Comparison of ENCODE assay signal across 22 mouse cellular contexts in the genomic region with DNA sequence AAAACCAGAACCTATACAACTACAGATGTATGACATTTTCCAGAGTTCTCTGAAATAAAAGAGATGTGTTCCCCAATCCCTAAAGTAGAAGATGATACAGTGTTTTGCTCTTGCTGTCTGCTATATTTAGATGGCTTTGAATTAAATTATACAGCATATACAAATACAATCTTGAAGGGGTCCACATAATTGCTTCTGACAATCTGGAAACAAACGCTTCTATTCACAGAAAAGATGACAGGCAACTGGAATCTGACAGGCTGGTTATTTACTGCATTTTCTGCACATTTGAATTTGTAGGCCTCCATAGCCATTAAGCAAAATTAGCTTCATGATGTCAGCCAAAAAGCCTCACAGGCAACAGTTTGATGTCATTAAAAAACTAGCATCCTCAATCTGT. TPM values are rescaled to one million over a fixed set of nuclear protein-coding genes. Genes with fewer than 3 reads are reported as not detected.
DNase-seq lines count a peak whose midpoint lies in the region; ATAC-seq lines count a peak whose summit lies in the region.
"Had no signal": no experiment of that assay in that cellular context is flagged by ENCODE, and none has a peak within 500 bp of the region (broad histone marks: within the 10 kb centered on the region; RNA-seq: fewer than 3 reads in every experiment).

No protein-coding gene starts in this region.

- H3K4me1 ChIP-seq in forebrain, embryonic 13.5 days = no peaks in the 10 kb centered on the region
- H3K4me1 ChIP-seq in forebrain, embryonic 11.5 days (replicated peaks; ENCODE audit: control insufficient read depth, insufficient read depth, low read length) = no peaks in the 10 kb centered on the region
- H3K4me1 ChIP-seq: embryonic facial prominence, embryonic 12.5 days; hindbrain, embryonic 15.5 days had no signal

- WGBS in forebrain, embryonic 13.5 days = 69% methylated on average over 1 of the region's 1 CpGs
- WGBS in forebrain, embryonic 11.5 days = 87% methylated on average over 1 of the region's 1 CpGs

- H3K36me3 ChIP-seq in forebrain, embryonic 13.5 days (ENCODE audit: poor library complexity, severe bottlenecking) = no peaks in the 10 kb centered on the region
- H3K36me3 ChIP-seq in forebrain, embryonic 11.5 days (ENCODE audit: control insufficient read depth, insufficient read depth, low read length) = no peaks in the 10 kb centered on the region
- H3K36me3 ChIP-seq: embryonic facial prominence, embryonic 12.5 days; hindbrain, embryonic 15.5 days had no signal

- H3K27ac ChIP-seq in forebrain, embryonic 13.5 days = no peak overlapping the region
- no peak overlapping the region for H3K27ac ChIP-seq in forebrain, embryonic 11.5 days (ENCODE audit: low read depth, low read length)
- H3K27ac ChIP-seq: embryonic facial prominence, embryonic 12.5 days; gastrocnemius, adult 2 months; heart, embryonic 13.5 days; hindbrain, embryonic 15.5 days had no signal

- no peaks in the 10 kb centered on the region for H3K9me3 ChIP-seq in forebrain, embryonic 13.5 days (replicated peaks)
- H3K9me3 ChIP-seq in forebrain, embryonic 11.5 days (ENCODE audit: control insufficient read depth, low read length) = no peaks in the 10 kb centered on the region
- H3K9me3 ChIP-seq: embryonic facial prominence, embryonic 12.5 days; heart, embryonic 13.5 days; hindbrain, embryonic 15.5 days had no signal

- H3K4me2 ChIP-seq in forebrain, embryonic 13.5 days = no peak overlapping the region
- H3K4me2 ChIP-seq in forebrain, embryonic 11.5 days (ENCODE audit: low read depth, low read length, severe bottlenecking) = no peak overlapping the region
- H3K4me2 ChIP-seq: embryonic facial prominence, embryonic 12.5 days; heart, embryonic 13.5 days; hindbrain, embryonic 15.5 days had no signal

- no peak overlapping the region for H3K4me3 ChIP-seq in forebrain, embryonic 13.5 days
- no peak overlapping the region for H3K4me3 ChIP-seq in forebrain, embryonic 11.5 days (ENCODE audit: low read depth, low read length)
- H3K4me3 ChIP-seq: embryonic facial prominence, embryonic 12.5 days; gastrocnemius, adult 2 months; heart, embryonic 13.5 days; hindbrain, embryonic 15.5 days had no signal

- no peaks in the 10 kb centered on the region for H3K27me3 ChIP-seq in forebrain, embryonic 13.5 days
- H3K27me3 ChIP-seq in forebrain, embryonic 11.5 days (ENCODE audit: control insufficient read depth, insufficient read depth, low read length) = no peaks in the 10 kb centered on the region
- H3K27me3 ChIP-seq: CH12.LX; embryonic facial prominence, embryonic 12.5 days; heart, embryonic 13.5 days; hindbrain, embryonic 15.5 days had no signal

- no peak for DNase-seq in forebrain, embryonic 11.5 days (ENCODE audit: low spot score)
- DNase-seq in retina, postnatal 1 day = peak; percentile 47
- DNase-seq in retina, embryonic 14.5 days (ENCODE audit: low spot score) = no peak
- peak; percentile 40 for DNase-seq in brain, embryonic 18.5 days (ENCODE audit: low read depth, low spot score)
- DNase-seq in heart, adult 11 months = no peak
- DNase-seq in spleen, adult 18-20 months = no peak
- DNase-seq in testis, postnatal 10 days (ENCODE audit: low spot score) = no peak
- DNase-seq: adrenal gland, adult 8-10 months; cerebellum, adult 11 months; cerebellum, adult 8-10 months; cerebellum, postnatal 14 days; embryo, embryonic 11 days; gastrocnemius, adult 2 months; gastrocnemius, postnatal 25 days; heart, postnatal 36 days; kidney, adult 8-10 months had no signal

- no peak overlapping the region for H3K9ac ChIP-seq in forebrain, embryonic 13.5 days
- H3K9ac ChIP-seq in forebrain, embryonic 11.5 days (ENCODE audit: low read length) = no peak overlapping the region
- H3K9ac ChIP-seq: embryonic facial prominence, embryonic 12.5 days; heart, embryonic 13.5 days; hindbrain, embryonic 15.5 days had no signal

- ATAC-seq in forebrain, embryonic 13.5 days = peak; percentile 30; the same call in 1 of the 2 replicates
- ATAC-seq in forebrain, embryonic 11.5 days (replicated peaks; ENCODE audit: low FRiP score) = no peak
- ATAC-seq: intestine, postnatal 0 days had no signal

RNA-seq across cellular contexts. Expression of a gene that starts 35.1 kb away (rescaled TPM):
- 2.9 and 3.3 TPM in 2 replicates for polyA plus RNA-seq in forebrain, embryonic 13.5 days (2015; fragmentation: Nextera tagmentation; extraction: Ambion mirVana)
- polyA plus RNA-seq in forebrain, embryonic 11.5 days (2014; fragmentation: Nextera tagmentation; extraction: Ambion mirVana) = 5.8 and 6.2 TPM in 2 replicates

RNA-seq across cellular contexts. Expression of a gene that starts 35.6 kb away (rescaled TPM):
- 72.3 and 80.2 TPM in 2 replicates for polyA plus RNA-seq in forebrain, embryonic 13.5 days (2015; fragmentation: Nextera tagmentation; extraction: Ambion mirVana)
- 73.0 and 74.7 TPM in 2 replicates for polyA plus RNA-seq in forebrain, embryonic 11.5 days (2014; fragmentation: Nextera tagmentation; extraction: Ambion mirVana)

Comparison
In these comparisons a context has a peak if more than half of its experiments do, and no peak if none do; other contexts are left out.
1. DNase-seq: peak in retina, postnatal 1 day (single experiment) and brain, embryonic 18.5 days (single experiment); none in forebrain, embryonic 11.5 days (single experiment), retina, embryonic 14.5 days (single experiment), heart, adult 11 months (single experiment), spleen, adult 18-20 months (0 of 2) and testis, postnatal 10 days (single experiment).